Mouse (Mus musculus): ENCODE results near the gene Spocd1.
A peak's percentile ranks its signal among the peaks of the same experiment; 100 is the strongest.

The Spocd1 gene

GRCm38 (mm10) chr4:129977256-129977655, 48.2 kb downstream of the Spocd1 start:
- no peak for DNase-seq

GRCm38 (mm10) chr4:129978227-129978626, 49.2 kb downstream of the Spocd1 start:
- no peak for DNase-seq

DNA sequence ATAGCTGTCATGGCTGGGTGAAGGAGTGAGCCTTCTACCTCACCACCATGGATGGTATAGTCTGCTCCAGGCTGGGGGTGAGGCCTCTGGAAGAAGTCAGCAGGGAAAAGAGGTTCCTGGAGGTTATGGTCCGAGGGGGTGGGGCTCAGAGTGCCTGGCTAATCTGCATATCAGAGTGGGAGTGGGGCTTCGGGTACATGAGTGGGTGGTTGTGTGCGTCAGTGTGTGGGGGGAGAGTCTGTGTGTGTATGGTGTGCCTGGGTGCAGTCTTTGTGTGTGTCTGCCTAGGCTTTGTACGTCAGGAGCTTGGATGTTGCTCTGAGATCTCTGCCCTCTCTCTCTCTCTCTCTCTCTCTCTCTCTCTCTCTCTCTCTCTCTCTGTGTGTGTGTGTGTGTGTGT, 49.9 kb downstream of the Spocd1 start:
- no peak for DNase-seq

- peak; percentile 36 to 57 for DNase-seq
These were observed 52.6 kb downstream of the Spocd1 start for GRCm38 (mm10) chr4:129981657-129982056.

- DNase-seq, result no peak
These were observed 54.0 kb downstream of the Spocd1 start for GRCm38 (mm10) chr4:129983046-129983445.

DNA sequence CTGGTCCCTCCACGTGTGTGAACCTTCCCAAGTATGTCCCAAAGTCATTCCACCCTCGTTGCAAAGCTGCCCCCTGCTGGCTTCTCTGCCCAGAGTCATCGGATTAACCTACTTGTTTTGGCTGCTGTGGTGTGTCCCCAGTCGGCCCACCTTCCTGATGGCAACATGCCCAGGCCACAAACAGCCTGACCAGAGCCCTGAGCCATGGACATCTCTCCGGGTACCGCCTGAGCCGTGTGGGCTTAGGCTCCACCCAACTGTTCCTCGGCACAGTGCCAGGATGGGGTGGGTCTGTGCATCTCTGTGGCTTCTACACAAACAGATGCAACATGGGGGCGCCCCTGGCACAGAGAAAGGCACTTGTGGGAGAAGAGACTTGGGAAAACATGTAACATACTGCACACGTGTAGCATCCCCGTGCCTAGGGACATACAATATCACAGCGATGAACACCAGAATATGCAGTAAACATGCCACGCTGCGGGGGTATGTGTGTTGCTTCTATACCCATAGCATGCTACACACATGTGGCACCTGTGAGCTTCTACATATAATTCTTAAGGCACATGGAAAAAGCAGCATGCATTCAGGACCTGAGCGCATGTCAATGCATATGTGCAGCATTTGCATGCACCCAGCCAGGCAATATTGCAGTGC, 54.8 kb downstream of the Spocd1 start:
- peak; percentile 67 to 87 for DNase-seq

DNA sequence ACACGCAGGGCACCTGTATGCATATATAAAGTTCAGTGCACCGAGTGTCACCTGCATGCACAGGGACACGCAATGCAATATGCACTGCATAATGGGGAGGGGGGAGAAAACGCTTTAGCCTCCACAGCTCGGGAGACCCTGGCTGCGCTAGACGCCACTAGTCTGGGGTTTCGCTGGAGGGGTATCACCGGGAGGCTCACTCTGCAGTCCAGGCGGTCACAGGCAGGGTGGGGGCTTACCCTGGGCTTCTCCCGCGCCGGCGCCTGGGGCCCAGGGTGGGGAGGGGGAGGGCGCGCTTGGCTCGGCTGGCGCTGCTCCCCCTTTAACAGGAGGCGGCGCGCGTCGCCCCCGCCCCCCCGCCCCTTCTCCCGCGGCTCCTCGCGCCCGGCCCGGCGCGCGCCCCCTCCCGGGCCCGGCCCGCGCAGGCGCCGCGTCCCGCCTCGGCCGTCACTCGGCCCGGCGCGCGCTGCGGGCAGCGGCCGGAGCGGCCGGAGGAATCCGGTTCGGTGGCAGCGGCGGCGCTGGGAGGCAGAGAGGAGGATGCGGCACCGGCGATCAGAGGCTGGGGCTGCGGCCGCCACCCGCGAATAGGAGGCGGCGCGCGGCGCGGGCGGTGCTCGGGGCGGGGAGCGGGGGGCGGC, 55.5 kb downstream of the Spocd1 start, which contains the start of gene Adgrb2:
Gene Adgrb2, plus strand, starts transcription at position 450 of the 641 bp plus-strand sequence.
- DNase-seq, result peak; percentile 31 to 60

GRCm38 (mm10) chr4:129985161-129985670, 56.2 kb downstream of the Spocd1 start:
- DNase-seq, result no peak

GRCm38 (mm10) chr4:129985671-129986441, 56.8 kb downstream of the Spocd1 start:
- DNase-seq, result peak; percentile 45 to 77

DNA sequence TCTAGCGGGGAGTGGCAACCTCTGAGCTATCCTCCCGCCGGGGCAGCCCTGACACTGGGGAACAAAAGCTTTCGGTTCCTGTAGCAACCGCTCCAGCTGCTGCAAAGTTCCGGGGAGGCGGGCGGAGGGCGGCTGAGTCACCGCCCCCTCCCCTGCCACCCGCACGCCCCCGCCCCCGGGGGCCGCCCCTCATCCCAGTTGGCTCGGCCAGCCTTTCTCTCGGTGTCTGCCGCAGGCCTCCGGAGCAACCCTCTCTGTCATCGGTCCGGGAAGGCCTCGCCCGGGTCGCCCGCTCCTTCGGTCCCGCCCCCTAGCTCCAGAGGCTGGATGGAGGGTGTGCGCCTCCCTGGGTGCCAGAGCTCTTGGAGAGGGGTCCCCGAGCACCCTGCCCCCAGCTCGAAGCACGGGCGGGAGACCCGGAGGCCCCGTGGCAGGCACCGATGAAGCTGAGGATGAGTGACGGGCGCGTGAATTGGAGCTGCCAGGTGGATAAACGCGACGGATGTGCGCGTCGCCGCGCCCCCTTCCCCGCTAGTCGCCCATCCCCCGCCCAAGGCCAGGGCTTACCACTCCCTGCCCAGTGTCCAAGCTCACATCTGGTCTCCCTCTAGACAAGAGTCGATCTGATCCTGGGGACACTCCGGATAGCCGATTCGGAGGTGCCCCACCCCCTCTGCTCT, 58.9 kb downstream of the Spocd1 start:
- DNase-seq, result peak in 1 of 2 experiments; percentile 36

DNA sequence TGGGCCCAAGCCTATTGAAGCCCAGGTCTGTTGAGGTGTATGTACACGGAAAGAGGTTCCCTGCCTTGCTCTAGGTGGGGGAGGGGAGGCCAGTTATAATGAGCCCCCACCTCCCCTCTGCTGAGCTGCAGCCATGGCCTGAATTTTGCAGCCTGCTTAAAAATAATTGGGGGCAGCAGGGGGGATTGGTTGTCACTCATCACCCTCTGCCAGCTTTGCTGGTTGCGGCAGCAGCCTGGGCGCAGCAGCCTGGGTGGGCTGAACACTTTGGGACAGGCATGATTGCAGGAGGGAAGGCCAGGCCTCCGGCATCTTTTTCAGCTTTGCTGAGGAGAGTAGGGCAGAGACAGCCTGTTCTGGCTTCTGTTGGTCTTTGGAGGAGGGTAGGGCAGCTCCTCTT, 60.9 kb downstream of the Spocd1 start:
- no peak for DNase-seq

DNA sequence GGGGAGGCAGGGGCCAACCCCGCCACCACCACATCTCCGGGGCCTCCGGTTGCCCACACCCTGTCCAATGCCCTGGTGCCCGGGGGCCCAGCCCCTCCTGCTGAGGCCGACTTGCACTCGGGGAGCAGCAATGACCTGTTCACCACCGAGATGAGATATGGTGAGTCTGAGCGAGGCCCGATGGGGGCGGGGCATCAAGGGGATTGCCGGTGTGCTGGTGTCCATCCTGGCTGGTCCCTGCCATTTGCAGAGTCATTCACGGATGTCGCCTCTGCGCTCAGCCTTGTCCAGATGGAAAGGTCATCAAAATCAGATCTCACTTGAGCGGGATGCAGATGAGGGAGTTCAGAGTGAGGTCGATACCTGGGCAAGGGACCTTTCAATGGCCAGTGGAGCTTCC, 63.7 kb downstream of the Spocd1 start:
- DNase-seq, result no peak

- no peak for DNase-seq
These were observed 64.2 kb downstream of the Spocd1 start for GRCm38 (mm10) chr4:129993213-129993612.

- peak; percentile 54 to 66 for DNase-seq
These were observed 65.1 kb downstream of the Spocd1 start for GRCm38 (mm10) chr4:129993944-129994695.

DNA sequence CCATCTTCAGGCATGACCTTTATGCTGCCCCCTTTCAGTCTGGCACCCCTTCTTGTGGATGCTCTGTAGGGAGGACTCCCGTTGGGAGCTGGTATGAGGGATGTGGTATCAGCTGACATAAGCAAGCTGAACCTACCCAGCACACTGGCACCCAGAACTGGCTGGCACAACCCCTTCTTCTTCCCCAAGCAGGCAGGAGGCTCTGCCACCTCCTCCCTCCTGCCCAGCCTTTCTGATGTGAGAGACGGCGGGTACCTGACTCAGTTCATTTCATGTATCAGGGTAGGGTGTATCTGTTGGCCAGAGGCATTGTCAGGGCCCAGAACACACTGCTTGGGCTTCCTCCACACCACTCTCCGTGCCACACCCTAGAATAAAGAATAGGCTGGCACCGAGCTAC, 65.7 kb downstream of the Spocd1 start:
- no peak for DNase-seq

DNA sequence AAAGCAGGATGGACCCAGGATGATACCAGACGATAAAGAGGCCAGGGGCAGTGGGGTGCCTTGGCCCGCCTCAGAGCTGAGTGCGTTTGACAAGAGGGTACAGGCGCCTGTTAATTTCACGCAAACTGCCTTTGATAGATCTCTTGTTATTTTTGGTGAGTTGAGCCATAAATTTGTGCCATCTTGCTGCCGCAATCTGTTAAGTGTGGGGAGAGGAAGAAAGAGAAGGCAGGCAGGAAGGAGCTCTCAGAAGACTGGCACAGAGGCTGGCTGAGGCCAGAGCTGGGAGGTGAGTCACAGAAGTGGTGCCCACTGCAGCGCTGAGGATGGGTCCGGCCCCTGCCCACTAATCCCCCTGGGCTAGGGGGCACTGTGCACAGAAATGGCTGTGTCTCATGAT, 66.2 kb downstream of the Spocd1 start:
- DNase-seq, result no peak

- peak in 1 of 2 experiments; percentile 28 for DNase-seq
These were observed 67.0 kb downstream of the Spocd1 start for GRCm38 (mm10) chr4:129996015-129996414.

DNA sequence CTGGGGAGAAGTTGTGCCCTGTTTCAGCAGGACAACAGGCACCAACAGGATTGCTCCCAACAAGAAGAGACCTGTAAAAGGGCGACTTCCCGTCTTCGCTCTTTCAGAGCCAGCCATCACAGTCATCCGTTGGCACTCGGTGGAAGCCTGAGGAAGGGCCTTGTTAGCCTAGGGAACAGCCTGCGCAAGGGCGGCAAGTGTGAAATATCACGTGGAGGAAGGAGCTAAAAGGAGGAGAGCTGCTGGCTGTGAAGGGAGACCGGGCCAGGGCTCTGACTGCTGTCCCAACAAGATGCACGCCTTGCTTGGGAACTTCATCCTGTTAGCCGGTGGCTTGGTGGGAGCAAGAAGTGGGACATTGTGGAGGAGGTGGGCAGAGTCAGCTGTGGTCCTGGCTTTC, 69.1 kb downstream of the Spocd1 start:
- no peak for DNase-seq

GRCm38 (mm10) chr4:130001710-130002109, 72.7 kb downstream of the Spocd1 start:
- no peak for DNase-seq

DNA sequence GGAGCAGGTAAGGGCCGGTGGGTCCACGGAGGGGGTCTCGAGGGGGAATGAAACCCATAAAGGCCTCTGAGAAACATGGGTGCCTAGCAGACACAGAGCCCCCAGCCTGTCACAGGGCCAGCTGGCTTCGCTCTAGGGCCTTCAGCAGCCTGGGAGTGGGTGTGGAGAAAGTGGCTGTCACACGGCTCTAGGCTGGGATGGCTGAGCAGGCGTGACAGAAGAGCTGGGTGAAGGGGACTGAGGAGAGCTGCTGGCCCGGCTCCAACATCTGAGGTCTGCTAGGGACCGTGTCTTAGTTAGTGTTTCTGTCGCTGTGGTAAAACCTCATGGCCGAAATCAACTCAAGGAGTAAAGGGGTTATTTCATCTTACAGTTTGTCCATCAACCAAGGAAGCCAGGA, 73.1 kb downstream of the Spocd1 start:
- no peak for DNase-seq

DNA sequence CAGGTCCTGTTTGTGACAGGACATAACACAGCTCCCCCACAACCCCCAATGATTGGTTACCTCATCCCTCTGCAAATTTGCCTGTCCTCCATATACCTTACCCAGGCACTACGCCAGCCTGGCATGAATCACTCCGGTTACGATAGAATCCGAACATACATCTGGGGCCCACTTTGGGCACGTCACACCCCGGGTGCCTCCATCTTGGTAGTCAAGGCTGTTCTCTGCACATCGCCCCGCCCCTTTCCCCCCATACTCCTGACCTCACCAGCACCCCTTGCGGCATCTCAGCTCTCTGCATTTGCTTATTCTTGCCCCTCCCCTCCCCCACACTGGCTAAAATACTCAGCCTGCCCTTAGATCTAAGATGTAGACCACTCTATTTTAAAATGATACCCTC, 76.5 kb downstream of the Spocd1 start:
- DNase-seq, result peak in 1 of 2 experiments; percentile 20

GRCm38 (mm10) chr4:130006533-130006932, 77.5 kb downstream of the Spocd1 start:
- no peak for DNase-seq

Data from kidney, postnatal 36 days (tissue).